Mouse (Mus musculus) gastrocnemius, adult 2 months (tissue): ENCODE measurements around the gene Syt7. TPM values are rescaled to one million over a fixed set of nuclear protein-coding genes. Genes with fewer than 3 reads are reported as not detected.

Source experiments
- DNase-seq: peaks from one replicate; pipeline ENCODE4 v3.0.0; 2022
- H3K27ac ChIP-seq: fragments of 200-600 bp; 2 replicates; pipeline ENCODE4 v1.8.1; 2022; ENCODE audit warnings: mild to moderate bottlenecking
- H3K4me3 ChIP-seq: fragments of 200-600 bp; 2 replicates; pipeline ENCODE4 v1.8.1; 2022; ENCODE audit warnings: mild to moderate bottlenecking, moderate library complexity
- CTCF ChIP-seq: fragments of 200-600 bp; IDR thresholded peaks from 2 replicates; pipeline ENCODE4 v1.8.1; 2022; ENCODE audit warnings: antibody characterized with exemption, mild to moderate bottlenecking, moderate library complexity
- intact Hi-C: fragments of 180-260 bp; cut with DNase I; formaldehyde crosslinking; loops from one replicate; pipeline ENCODE4 v1.15.1; 2025
- total RNA-seq, 2 experiments: library from RNA; stranded (reverse); gene quantifications; 2 replicates each; pipeline ENCODE4 v1.2.3; 2021

Gene Syt7
- total RNA-seq, 2 experiments from 2014 or later = 3.1 to 4.0 TPM

GRCm38 (mm10) chr19:10456752-10457483 is 68.0 kb downstream of the Syt7 start, which contains the start of gene Lrrc10b:
Lrrc10b (minus strand) TSS chr19:10457473.
- H3K27ac ChIP-seq = peak within 1 kb of the TSS; percentile 54
- peak; percentile 61 for DNase-seq
- intact Hi-C loops = no loop called here
- H3K4me3 ChIP-seq = peak within 1 kb of the TSS; percentile 57
- TF ChIP-seq CTCF = peak; percentile 35; the same call in 1 of the 2 replicates

GRCm38 (mm10) chr19:10457484-10457800 is 68.6 kb downstream of the Syt7 start:
- no peak for TF ChIP-seq CTCF
- Histone ChIP-seq H3K4me3 (peak overlapping the region; percentile 57), H3K27ac (no peak overlapping the region)
- DNase-seq = peak; percentile 47
- intact Hi-C loops = no loop called here

DNA sequence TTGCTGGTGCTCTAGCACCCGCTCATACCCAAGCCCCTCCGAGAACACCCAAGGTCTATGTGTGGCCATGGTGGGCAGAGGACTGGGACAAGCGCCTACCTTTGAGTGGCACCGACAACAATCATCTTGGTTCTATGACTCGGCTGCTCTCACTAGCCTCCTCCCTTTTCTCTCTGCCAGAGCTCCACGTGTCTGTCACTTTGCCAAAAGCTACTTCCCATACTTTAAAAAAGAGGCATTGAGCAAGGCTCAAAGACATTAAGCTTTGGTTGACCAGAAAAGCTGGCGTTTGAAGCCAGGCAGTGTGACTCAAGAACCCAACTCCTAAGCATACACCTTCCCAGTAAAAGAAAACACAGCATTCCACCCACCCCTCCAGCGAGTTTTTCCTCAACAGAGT is 69.2 kb downstream of the Syt7 start:
- no peak for DNase-seq
- no peak overlapping the region for H3K27ac ChIP-seq
- H3K4me3 ChIP-seq = peak overlapping the region; percentile 57
- no peak for TF ChIP-seq CTCF
- intact Hi-C loops = no loop called here

GRCm38 (mm10) chr19:10459907-10460306 is 71.0 kb downstream of the Syt7 start:
- no peak for TF ChIP-seq CTCF
- Histone ChIP-seq H3K4me3 (no peak overlapping the region), H3K27ac (no peak overlapping the region)
- intact Hi-C loops = no loop called here
- no peak for DNase-seq

- intact Hi-C loops = no loop called here
- no peak for DNase-seq
- no peak for TF ChIP-seq CTCF
Measured at GRCm38 (mm10) chr19:10461584-10461983, 72.7 kb downstream of the Syt7 start.

GRCm38 (mm10) chr19:10464427-10464826 is 75.5 kb downstream of the Syt7 start:
- TF ChIP-seq CTCF = no peak
- intact Hi-C loops = no loop called here
- no peak overlapping the region for H3K4me3 ChIP-seq
- H3K27ac ChIP-seq = no peak overlapping the region
- DNase-seq = no peak

More at GRCm38 (mm10) chr19:10461584-10461983, 72.7 kb downstream of the Syt7 start:
- no peak overlapping the region for H3K4me3 ChIP-seq
- H3K27ac ChIP-seq = no peak overlapping the region

- Histone ChIP-seq H3K27ac (no peak overlapping the region), H3K4me3 (no peak overlapping the region)
- no peak for DNase-seq
- intact Hi-C loops = no loop called here
- no peak for TF ChIP-seq CTCF
Measured at GRCm38 (mm10) chr19:10469171-10469658, 80.3 kb downstream of the Syt7 start.

DNA sequence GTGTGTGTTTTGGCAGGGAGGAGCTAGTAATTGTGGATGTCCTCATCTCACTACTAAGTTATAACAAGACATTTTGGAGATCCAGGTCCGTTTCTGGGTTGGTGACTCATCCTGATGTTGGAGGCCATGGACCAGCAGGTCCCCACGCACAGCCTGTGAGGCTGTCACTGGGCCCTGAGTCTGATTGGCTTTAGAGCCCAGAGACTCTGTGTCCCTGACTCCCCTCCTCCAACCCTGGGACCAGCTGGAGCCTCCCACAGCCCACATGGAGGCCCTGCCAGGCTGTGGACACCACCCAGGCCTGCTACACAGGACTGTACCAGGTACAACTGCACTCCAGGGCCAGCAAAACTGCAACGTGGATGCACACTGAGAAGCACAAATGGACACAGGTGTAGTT is 84.1 kb downstream of the Syt7 start:
- Histone ChIP-seq H3K27ac (no peak overlapping the region), H3K4me3 (no peak overlapping the region)
- DNase-seq = no peak
- intact Hi-C loops = no loop called here
- no peak for TF ChIP-seq CTCF

GRCm38 (mm10) chr19:10473779-10474178 is 84.9 kb downstream of the Syt7 start:
- Histone ChIP-seq H3K4me3 (no peak overlapping the region), H3K27ac (no peak overlapping the region)
- intact Hi-C loops = no loop called here
- DNase-seq = no peak
- no peak for TF ChIP-seq CTCF

GRCm38 (mm10) chr19:10479541-10479940 is 90.7 kb downstream of the Syt7 start:
- Histone ChIP-seq H3K27ac (no peak overlapping the region), H3K4me3 (no peak overlapping the region)
- no peak for TF ChIP-seq CTCF
- intact Hi-C loops = no loop called here
- DNase-seq = no peak

- no peak for TF ChIP-seq CTCF
- intact Hi-C loops = no loop called here
- no peak within 1 kb of the TSS for H3K4me3 ChIP-seq
- H3K27ac ChIP-seq = no peak within 1 kb of the TSS
- DNase-seq = no peak
Measured at GRCm38 (mm10) chr19:10482703-10483102, 93.8 kb downstream of the Syt7 start, which contains the start of gene Ppp1r32. Ppp1r32 (minus strand) TSS chr19:10482928.

- H3K27ac ChIP-seq = no peak overlapping the region
- DNase-seq = peak; percentile 25
- peak; percentile 88 for TF ChIP-seq CTCF
- no peak overlapping the region for H3K4me3 ChIP-seq
- intact Hi-C loops = loop anchor here (1.0 to 5.0 kb wide), 2 partner anchors 36 to 154 kb away; no protein-coding TSS in a partner anchor
Measured at GRCm38 (mm10) chr19:10486264-10486738, 97.4 kb downstream of the Syt7 start.

DNA sequence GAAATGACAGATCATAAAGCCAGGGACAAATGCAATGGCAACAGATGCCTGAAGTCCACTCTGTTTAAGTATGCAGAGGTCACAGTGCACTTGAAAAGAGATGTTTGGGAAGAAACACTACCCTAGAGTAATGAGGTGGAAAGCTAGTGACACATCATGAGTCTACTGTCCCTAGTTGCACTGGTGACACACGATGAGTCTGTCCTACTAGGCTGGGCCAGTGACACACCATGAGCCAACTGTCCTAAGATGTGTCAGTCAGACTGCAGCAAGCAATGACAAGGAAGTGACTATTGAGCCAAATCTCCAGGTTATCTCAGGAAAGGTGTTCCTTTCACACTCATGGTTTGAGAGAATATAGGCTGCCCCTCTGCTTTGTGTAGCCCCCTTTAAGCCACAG is 106.8 kb downstream of the Syt7 start:
- Histone ChIP-seq H3K4me3 (no peak overlapping the region), H3K27ac (no peak overlapping the region)
- intact Hi-C loops = no loop called here
- TF ChIP-seq CTCF = no peak
- no peak for DNase-seq

- Histone ChIP-seq H3K4me3 (no peak overlapping the region), H3K27ac (no peak overlapping the region)
- no peak for TF ChIP-seq CTCF
- intact Hi-C loops = no loop called here
- DNase-seq = no peak
Measured at GRCm38 (mm10) chr19:10496976-10497375, 108.1 kb downstream of the Syt7 start.
